Mouse (Mus musculus) liver, embryonic 14.5 days (tissue): Measurements from ENCODE around the gene Cacna1g. TPM values are rescaled to one million over a fixed set of nuclear protein-coding genes. Genes with fewer than 3 reads are reported as not detected.
"Not testable (repeated sequence)": the region's sequence is repeated elsewhere in the genome, so short reads cannot be mapped to it uniquely, and the experiment has no call there.

Experiments used
- ATAC-seq: fragments of 200-750 bp; cut with Nextera tagmentation; 2 replicates; pipeline ENCODE4 v1.8.0; 2017; ENCODE audit warnings: moderate number of reproducible peaks, mild to moderate bottlenecking, moderate library complexity; ENCODE audit not compliant: insufficient read depth
- DNase-seq, 3 experiments: peaks; one replicate each; pipeline ENCODE4 v3.0.0-alpha.2; 2012 to 2013; ENCODE audit warnings: low read depth in 3 of 3, low spot score in 3 of 3
- H3K27ac ChIP-seq: fragments of 300-500 bp; sonication (generic); 2 replicates; pipeline ENCODE4 v1.5.1; 2014; ENCODE audit warnings: moderate library complexity, mild to moderate bottlenecking, control low read depth, inconsistent platforms
- H3K27me3 ChIP-seq: fragments of 300-500 bp; sonication (generic); 2 replicates; pipeline ENCODE4 v1.6.1; 2014; ENCODE audit warnings: mild to moderate bottlenecking, low read length, moderate library complexity; ENCODE audit not compliant: control insufficient read depth, insufficient read depth
- H3K36me3 ChIP-seq: fragments of 300-500 bp; sonication (generic); replicated peaks from 2 replicates; pipeline ENCODE4 v1.6.1; 2014; ENCODE audit warnings: low read depth; ENCODE audit not compliant: control insufficient read depth, insufficient read depth
- H3K4me1 ChIP-seq, 2 experiments: fragments of 200-500 bp in 1 of 2; fragments of 300-500 bp in 1 of 2; sonication (generic) in 1 of 2; replicated peaks; 2 replicates each; pipeline ENCODE4 v1.6.1; 2012 to 2014; ENCODE audit warnings: antibody characterized with exemption in 1 of 2, inconsistent platforms in 1 of 2, low read length in 1 of 2; ENCODE audit not compliant: control insufficient read depth in 2 of 2, insufficient read depth in 2 of 2
- H3K4me2 ChIP-seq: fragments of 300-500 bp; sonication (generic); 2 replicates; pipeline ENCODE4 v1.6.1; 2014; ENCODE audit warnings: low read depth, mild to moderate bottlenecking, control low read depth, moderate library complexity
- H3K4me3 ChIP-seq, 2 experiments: fragments of 200-500 bp in 1 of 2; fragments of 300-500 bp in 1 of 2; sonication (generic) in 1 of 2; 2 replicates each; pipeline ENCODE4 v1.5.1; 2012 to 2014; ENCODE audit warnings: low read depth in 2 of 2, low read length in 2 of 2, mild to moderate bottlenecking in 2 of 2, control low read depth in 1 of 2, inconsistent platforms in 1 of 2, moderate library complexity in 1 of 2; ENCODE audit not compliant: insufficient read depth in 1 of 2
- H3K9ac ChIP-seq: fragments of 300-500 bp; sonication (generic); replicated peaks from 2 replicates; pipeline ENCODE4 v1.6.1; 2014; ENCODE audit warnings: mild to moderate bottlenecking, control low read depth, moderate library complexity
- H3K9me3 ChIP-seq: fragments of 300-500 bp; sonication (generic); 2 replicates; pipeline ENCODE4 v1.6.1; 2016; ENCODE audit warnings: low read length, mixed read lengths; ENCODE audit not compliant: control insufficient read depth
- CTCF ChIP-seq: IDR thresholded peaks from 2 replicates; pipeline ENCODE4 v1.5.1; 2016; ENCODE audit warnings: antibody characterized with exemption, low read depth, control low read depth
- EP300 ChIP-seq: IDR thresholded peaks from 2 replicates; pipeline ENCODE4 v1.6.1; 2016; ENCODE audit warnings: antibody characterized with exemption, low read depth
- WGBS: fragments of 180-500 bp; shearing (Covaris S2); extraction: QIAGEN DNeasy Blood & Tissue Kit; methylation state at CpG from one replicate; pipeline ENCODE4 v1.1.7; 2014; ENCODE audit not compliant: insufficient replicate concordance; 5-methylcytosine and 5-hydroxymethylcytosine counted together
- polyA plus RNA-seq, 2 experiments: library from polyadenylated mRNA; depleted of rRNA in 1 of 2; stranded (reverse) in 1 of 2; unstranded in 1 of 2; fragments of >200 nt; fragmentation: Nextera tagmentation in 1 of 2; extraction: Ambion mirVana in 1 of 2; gene quantifications; 2 replicates each; pipeline versions ENCODE4 v1.2.1 to v1.2.3; 2012 to 2014

The Cacna1g gene
- polyA plus RNA-seq, 2 experiments: 0.89 to 7.3 TPM

DNA sequence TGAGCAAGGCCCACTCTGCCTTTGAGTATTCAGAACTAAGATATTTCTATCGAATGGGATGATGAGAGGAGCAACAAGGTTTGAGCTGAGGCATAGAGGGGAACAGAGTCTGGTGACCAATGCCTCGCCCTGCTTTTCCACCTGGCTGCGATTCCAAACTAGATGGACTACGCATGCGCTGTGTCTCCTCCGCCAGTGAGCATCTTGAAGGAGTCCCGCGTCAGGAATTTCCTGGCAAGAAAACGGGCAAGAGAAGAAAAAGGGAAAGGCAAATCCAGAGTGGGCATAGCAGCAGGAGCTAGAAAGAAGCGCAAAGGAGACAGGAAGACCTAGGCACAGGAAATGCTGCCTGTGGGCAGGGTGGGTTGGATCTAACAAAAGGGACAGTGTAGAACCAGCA lies 70.2 kb downstream of the Cacna1g start:
- no peak overlapping the region for H3K27ac ChIP-seq
- no peaks in the 10 kb centered on the region; the same call in 1 of the 2 replicates for H3K27me3 ChIP-seq
- no peaks in the 10 kb centered on the region for H3K4me1 ChIP-seq
- DNase-seq (no peak), ATAC-seq (no peak)
- no peak overlapping the region for H3K4me3 ChIP-seq
- no peaks in the 10 kb centered on the region for H3K36me3 ChIP-seq
- no peak overlapping the region for H3K9ac ChIP-seq
- H3K9me3 ChIP-seq: no peaks in the 10 kb centered on the region
- 74% methylated on average over 10 of the region's 10 CpGs for WGBS
- no peak overlapping the region for H3K4me2 ChIP-seq
- TF ChIP-seq EP300 (no peak), CTCF (no peak)

DNA sequence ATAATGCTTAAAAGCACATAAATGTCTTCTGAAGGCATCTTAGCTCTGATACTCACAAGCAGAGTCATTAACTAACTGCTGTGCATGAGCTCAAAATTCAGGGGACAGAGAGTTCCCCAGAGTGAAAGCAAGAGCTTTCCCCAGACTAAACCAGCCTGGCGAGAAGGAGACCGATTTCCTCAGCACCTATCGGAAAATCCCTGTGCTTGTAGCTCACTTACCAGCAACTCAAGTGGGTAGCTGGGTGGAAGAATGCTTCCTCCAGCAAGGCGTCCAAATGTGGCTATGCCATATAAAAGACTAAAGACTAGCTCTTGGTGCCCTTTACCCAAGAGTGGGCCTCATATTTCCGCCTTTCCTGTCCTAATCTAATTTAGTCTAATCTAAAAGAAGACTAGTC lies 71.3 kb downstream of the Cacna1g start:
- TF ChIP-seq CTCF (no peak), EP300 (no peak)
- ATAC-seq (no peak), DNase-seq (no peak)
- Histone ChIP-seq H3K27me3 (no peaks in the 10 kb centered on the region; the same call in 1 of the 2 replicates), H3K9me3 (no peaks in the 10 kb centered on the region), H3K36me3 (no peaks in the 10 kb centered on the region), H3K9ac (no peak overlapping the region), H3K4me3 (no peak overlapping the region), H3K27ac (no peak overlapping the region), H3K4me1 (no peaks in the 10 kb centered on the region), H3K4me2 (no peak overlapping the region)
- 65% methylated on average over 5 of the region's 5 CpGs for WGBS

DNA sequence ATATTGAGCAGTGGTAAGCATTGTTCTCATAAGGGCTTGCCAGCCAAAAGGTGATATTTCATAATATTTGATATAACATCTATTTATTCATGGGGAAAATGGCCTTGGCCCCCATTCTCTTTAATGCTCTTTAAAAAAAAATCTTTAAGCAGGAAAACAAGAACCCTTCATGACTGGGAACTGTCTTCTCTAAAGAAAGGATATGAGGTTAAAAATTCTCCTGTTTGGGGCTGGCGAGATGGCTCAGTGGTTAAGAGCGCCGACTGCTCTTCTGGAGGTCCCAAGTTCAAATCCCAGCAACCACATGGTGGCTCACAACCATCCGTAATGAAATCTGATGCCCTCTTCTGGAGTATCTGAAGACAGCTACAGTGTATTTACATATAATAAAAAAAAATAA lies 72.0 kb downstream of the Cacna1g start:
- not testable (repeated sequence) for H3K9me3 ChIP-seq, H3K4me3 ChIP-seq, H3K27me3 ChIP-seq, H3K27ac ChIP-seq, H3K36me3 ChIP-seq, H3K4me1 ChIP-seq, ATAC-seq, H3K9ac ChIP-seq, DNase-seq, H3K4me2 ChIP-seq
- 73% methylated on average over 4 of the region's 4 CpGs for WGBS

DNA sequence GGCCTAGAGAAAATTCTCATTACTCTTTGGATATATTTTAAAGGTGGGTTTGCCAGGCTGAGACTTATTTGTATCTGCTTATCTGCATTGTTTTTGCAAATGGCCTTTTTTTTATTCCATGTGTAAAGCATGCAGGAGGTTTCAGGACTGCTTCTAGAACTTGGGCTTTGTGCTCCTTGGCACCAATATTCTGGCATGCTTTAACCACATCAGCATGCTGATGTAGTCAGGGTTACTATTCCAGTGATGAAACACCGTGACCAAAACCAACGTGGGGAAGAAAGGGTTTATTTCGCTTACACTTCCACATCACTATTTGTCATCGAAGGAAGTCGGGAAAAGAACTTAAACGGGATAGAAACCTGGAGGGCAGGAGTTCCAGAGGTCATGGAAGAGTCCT lies 73.0 kb downstream of the Cacna1g start:
- no peak for ATAC-seq
- H3K9me3 ChIP-seq: no peaks in the 10 kb centered on the region
- no peaks in the 10 kb centered on the region; the same call in 1 of the 2 replicates for H3K27me3 ChIP-seq
- H3K36me3 ChIP-seq: no peaks in the 10 kb centered on the region
- TF ChIP-seq EP300: no peak
- TF ChIP-seq CTCF: no peak
- no peak overlapping the region for H3K9ac ChIP-seq
- no peak for DNase-seq
- H3K27ac ChIP-seq: no peak overlapping the region
- no peak overlapping the region for H3K4me3 ChIP-seq
- WGBS: 60% methylated on average over 6 of the region's 6 CpGs
- H3K4me1 ChIP-seq: no peaks in the 10 kb centered on the region
- H3K4me2 ChIP-seq: no peak overlapping the region

DNA sequence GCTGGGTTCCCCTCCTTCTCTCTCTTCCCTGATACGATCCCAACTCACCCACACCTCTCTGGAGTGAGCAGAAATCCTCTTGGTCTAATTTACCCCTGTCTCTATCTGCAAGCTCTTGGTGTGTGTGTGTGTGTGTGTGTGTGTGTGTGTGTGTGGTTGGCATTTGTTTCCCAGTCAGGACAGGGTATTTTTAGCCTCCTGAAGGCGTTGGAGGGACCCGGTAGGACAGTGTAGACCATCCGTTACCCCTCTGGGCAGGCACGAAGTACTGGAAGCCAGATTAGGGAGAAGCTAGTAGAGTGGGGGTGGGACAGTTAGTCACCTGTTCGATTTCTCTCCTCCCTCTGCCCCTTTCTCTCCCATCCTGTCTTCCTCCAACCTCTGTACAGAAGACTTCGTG lies 79.9 kb downstream of the Cacna1g start:
- TF ChIP-seq EP300: no peak
- no peak for TF ChIP-seq CTCF
- no peaks in the 10 kb centered on the region for H3K4me1 ChIP-seq
- DNase-seq (no peak), ATAC-seq (no peak)
- H3K4me2 ChIP-seq: no peak overlapping the region
- H3K9me3 ChIP-seq: no peaks in the 10 kb centered on the region
- WGBS: 53% methylated on average over 7 of the region's 7 CpGs
- no peak overlapping the region for H3K4me3 ChIP-seq
- no peak overlapping the region for H3K9ac ChIP-seq
- H3K36me3 ChIP-seq: no peaks in the 10 kb centered on the region
- H3K27me3 ChIP-seq: peaks cover 2% of the 10 kb centered on the region; the same call in 1 of the 2 replicates
- no peak overlapping the region for H3K27ac ChIP-seq

DNA sequence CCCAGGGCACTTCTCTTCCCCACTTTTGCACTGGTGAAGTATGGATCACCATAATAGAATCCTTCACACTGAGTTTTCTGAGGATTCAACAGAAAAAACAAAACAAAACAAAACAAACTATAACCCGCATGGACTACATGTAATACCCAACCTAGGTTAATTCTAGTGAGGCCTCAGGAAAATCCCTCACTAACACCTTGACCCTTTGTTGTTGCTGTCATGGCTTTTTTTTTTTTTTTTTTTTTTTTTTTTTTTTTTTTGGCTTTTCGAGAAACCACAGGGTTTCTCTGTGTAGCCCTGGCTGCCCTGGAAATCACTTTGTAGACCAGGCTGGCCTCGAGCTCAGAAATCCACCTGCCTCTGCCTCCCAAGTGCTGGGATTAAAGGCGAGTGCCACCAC lies 80.5 kb downstream of the Cacna1g start:
- not testable (repeated sequence) for H3K4me1 ChIP-seq, DNase-seq, H3K36me3 ChIP-seq, ATAC-seq, H3K9me3 ChIP-seq, H3K27me3 ChIP-seq, H3K27ac ChIP-seq, H3K4me2 ChIP-seq, H3K4me3 ChIP-seq, H3K9ac ChIP-seq
- WGBS: 54% methylated on average over 4 of the region's 4 CpGs
